Mouse (Mus musculus) liver, embryonic 14.5 days (tissue): ENCODE measurements around the gene Rab43.

Experiments
- CTCF ChIP-seq: IDR thresholded peaks from 2 replicates; pipeline ENCODE4 v1.5.1; 2016; ENCODE audit warnings: antibody characterized with exemption, low read depth, control low read depth
- EP300 ChIP-seq: IDR thresholded peaks from 2 replicates; pipeline ENCODE4 v1.6.1; 2016; ENCODE audit warnings: antibody characterized with exemption, low read depth

DNA sequence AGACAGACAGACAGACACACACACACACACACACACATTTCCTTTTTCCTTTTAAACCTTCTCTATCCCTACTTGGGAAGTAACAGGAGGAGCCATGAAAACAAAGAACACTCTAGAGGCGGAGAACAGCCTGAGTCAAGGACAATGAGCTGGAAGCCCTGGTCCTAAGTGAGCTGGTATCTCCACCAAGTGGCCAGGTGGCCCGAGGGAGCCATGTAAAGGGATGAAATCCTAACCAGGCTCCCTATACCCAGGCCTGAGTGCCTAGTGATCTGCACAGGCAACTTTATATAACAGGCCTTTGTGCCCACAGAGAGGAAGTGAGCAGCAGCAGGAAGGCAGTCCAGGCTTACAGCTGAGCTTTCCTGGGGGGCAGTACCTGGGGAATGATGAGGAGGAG is 5.1 kb downstream of the Rab43 start:
- TF ChIP-seq CTCF: no peak
- TF ChIP-seq EP300: no peak
